Mouse (Mus musculus) frontal cortex, adult (tissue): ENCODE measurements around the gene Tcf7l1.

Source experiments
- ATAC-seq: cut with Nextera tagmentation; 2 replicates; pipeline ENCODE4 v1.9.2; 2017; ENCODE audit warnings: mild to moderate bottlenecking, moderate library complexity, mixed read lengths; ENCODE audit not compliant: low TSS enrichment

The Tcf7l1 gene

GRCm38 (mm10) chr6:72623661-72624402, 165.2 kb downstream of the Tcf7l1 start:
- ATAC-seq: no peak

GRCm38 (mm10) chr6:72622917-72623316, 166.1 kb downstream of the Tcf7l1 start:
- ATAC-seq: no peak

GRCm38 (mm10) chr6:72620920-72621319, 168.1 kb downstream of the Tcf7l1 start:
- ATAC-seq: no peak

- ATAC-seq: no peak
These were observed 169.1 kb downstream of the Tcf7l1 start for GRCm38 (mm10) chr6:72619734-72620532.

- ATAC-seq: peak; percentile 99
These were observed 172.3 kb downstream of the Tcf7l1 start, which contains the start of gene Tgoln1 for GRCm38 (mm10) chr6:72616643-72617288. TSS of gene Tgoln1 (minus strand) at chr6:72617000.

GRCm38 (mm10) chr6:72615561-72616375, 173.3 kb downstream of the Tcf7l1 start:
- no peak for ATAC-seq

- no peak for ATAC-seq
These were observed 173.9 kb downstream of the Tcf7l1 start for GRCm38 (mm10) chr6:72615151-72615550.

GRCm38 (mm10) chr6:72610261-72610660, 178.8 kb downstream of the Tcf7l1 start:
- no peak for ATAC-seq

GRCm38 (mm10) chr6:72608662-72609184, 180.3 kb downstream of the Tcf7l1 start:
- no peak for ATAC-seq

GRCm38 (mm10) chr6:72607676-72608075, 181.4 kb downstream of the Tcf7l1 start:
- no peak for ATAC-seq

- no peak for ATAC-seq
These were observed 182.0 kb downstream of the Tcf7l1 start for GRCm38 (mm10) chr6:72607060-72607459.

GRCm38 (mm10) chr6:72604066-72604465, 185.0 kb downstream of the Tcf7l1 start:
- no peak for ATAC-seq

GRCm38 (mm10) chr6:72601732-72602131, 187.3 kb downstream of the Tcf7l1 start:
- peak; percentile 47 for ATAC-seq

- no peak for ATAC-seq
These were observed 188.3 kb downstream of the Tcf7l1 start for GRCm38 (mm10) chr6:72600771-72601170.

- no peak for ATAC-seq
These were observed 188.8 kb downstream of the Tcf7l1 start for GRCm38 (mm10) chr6:72600216-72600615.

GRCm38 (mm10) chr6:72598791-72599557, 190.1 kb downstream of the Tcf7l1 start:
- no peak for ATAC-seq

- peak; percentile 76 for ATAC-seq
These were observed 190.9 kb downstream of the Tcf7l1 start, which contains the start of the genes Elmod3 and Retsat for GRCm38 (mm10) chr6:72597956-72598753. TSS of gene Elmod3 (minus strand) at chr6:72598413. TSS of gene Retsat (plus strand) at chr6:72598475.

GRCm38 (mm10) chr6:72597083-72597874, 191.8 kb downstream of the Tcf7l1 start:
- peak; percentile 3; the same call in 1 of the 2 replicates for ATAC-seq

GRCm38 (mm10) chr6:72593914-72594313, 195.1 kb downstream of the Tcf7l1 start:
- ATAC-seq: no peak
